In the genomic region with DNA sequence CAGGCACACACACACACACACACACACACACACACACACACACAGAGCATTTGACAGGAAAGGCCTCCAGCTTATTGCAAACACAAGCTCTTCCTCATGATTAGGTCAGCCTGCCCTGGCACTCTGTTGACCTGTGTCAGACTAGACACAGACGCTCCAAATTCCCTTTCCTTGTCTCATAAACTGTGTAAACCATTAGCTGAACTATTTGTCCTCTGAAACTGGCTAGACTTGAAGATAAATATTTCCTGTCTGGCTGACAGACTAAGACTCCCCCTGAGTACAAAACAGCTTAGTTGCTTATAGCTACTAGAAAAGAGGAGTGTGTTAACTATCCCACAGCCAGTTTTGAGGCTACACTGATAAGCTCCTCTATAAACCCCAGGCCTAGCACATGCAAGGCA, we compare ENCODE assay signal across 11 mouse cellular contexts. TPM values are rescaled to one million over a fixed set of nuclear protein-coding genes. Genes with fewer than 3 reads are reported as not detected.
DNase-seq lines count a peak whose midpoint lies in the region; ATAC-seq and TF ChIP-seq lines count a peak whose summit lies in the region.
"Had no signal": no experiment of that assay in that cellular context is flagged by ENCODE, and none has a peak within 500 bp of the region (broad histone marks: within the 10 kb centered on the region; RNA-seq: fewer than 3 reads in every experiment).

No protein-coding gene starts in this region.

- no peak overlapping the region for H3K4me3 ChIP-seq in heart, embryonic 10.5 days
- H3K4me3 ChIP-seq in embryonic fibroblast, embryonic 13.5 days (ENCODE audit: insufficient read depth, low read length), result no peak overlapping the region
- H3K4me3 ChIP-seq in kidney, embryonic 14.5 days (ENCODE audit: low read length), result no peak overlapping the region
- no peak overlapping the region for H3K4me3 ChIP-seq in limb, embryonic 10.5 days

- DNase-seq in heart, adult 11 months, result peak; percentile 90
- no peak for DNase-seq in heart, embryonic 10.5 days (ENCODE audit: low spot score)
- peak; percentile 77 for DNase-seq in lung, postnatal 25 days (ENCODE audit: low spot score)
- DNase-seq in layer of hippocampus, adult 11-12 months (ENCODE audit: low spot score), result no peak
- DNase-seq in limb, embryonic 10.5 days (ENCODE audit: low spot score), result no peak
- DNase-seq in frontal cortex, adult 2 months (ENCODE audit: extremely low spot score in 1 of 2, low spot score in 1 of 2), result no peak
- DNase-seq: cerebellum, adult 9-10 months; forebrain, postnatal 0 days had no signal

- no peak overlapping the region for H3K9ac ChIP-seq in kidney, embryonic 14.5 days (ENCODE audit: low read depth, low read length)
- H3K9ac ChIP-seq: forebrain, postnatal 0 days had no signal

- H3K4me2 ChIP-seq in kidney, embryonic 14.5 days (replicated peaks; ENCODE audit: low read depth, low read length), result no peak overlapping the region

- no peak for TF ChIP-seq POLR2A in embryonic fibroblast, embryonic 13.5 days (IDR thresholded peaks at IDR 0.05; ENCODE audit: low read depth, low read length)

- ATAC-seq in kidney, embryonic 14.5 days (ENCODE audit: low FRiP score, low TSS enrichment), result 0 out of 2 replicates have a peak, but pooled peaks have one; percentile 16
- ATAC-seq: forebrain, postnatal 0 days; hindbrain, embryonic 16.5 days had no signal

- no peak overlapping the region for H3K27ac ChIP-seq in heart, embryonic 10.5 days
- peak overlapping the region; percentile 82 for H3K27ac ChIP-seq in embryonic fibroblast, embryonic 13.5 days (ENCODE audit: insufficient read depth, low read length)
- H3K27ac ChIP-seq in kidney, embryonic 14.5 days (ENCODE audit: low read depth, low read length), result no peak overlapping the region
- no peak overlapping the region for H3K27ac ChIP-seq in limb, embryonic 10.5 days

- no peaks in the 10 kb centered on the region for H3K27me3 ChIP-seq in heart, embryonic 10.5 days (ENCODE audit: insufficient read depth, poor library complexity, severe bottlenecking)
- H3K27me3 ChIP-seq in kidney, embryonic 14.5 days (ENCODE audit: control insufficient read depth, insufficient read depth, low read length), result no peaks in the 10 kb centered on the region
- no peaks in the 10 kb centered on the region for H3K27me3 ChIP-seq in limb, embryonic 10.5 days (ENCODE audit: low read depth, poor library complexity, severe bottlenecking)

- no peaks in the 10 kb centered on the region for H3K9me3 ChIP-seq in heart, embryonic 10.5 days
- no peaks in the 10 kb centered on the region for H3K9me3 ChIP-seq in kidney, embryonic 14.5 days (ENCODE audit: control insufficient read depth, low read length)
- H3K9me3 ChIP-seq in limb, embryonic 10.5 days (replicated peaks), result no peaks in the 10 kb centered on the region

- H3K4me1 ChIP-seq in heart, embryonic 10.5 days, result peaks cover 9% of the 10 kb centered on the region; the same call in 1 of the 2 replicates
- no peaks in the 10 kb centered on the region; the same call in 1 of the 2 replicates for H3K4me1 ChIP-seq in embryonic fibroblast, embryonic 13.5 days (ENCODE audit: control insufficient read depth, insufficient read depth, low read length)
- no peaks in the 10 kb centered on the region for H3K4me1 ChIP-seq in kidney, embryonic 14.5 days (ENCODE audit: control insufficient read depth, insufficient read depth, low read length)
- H3K4me1 ChIP-seq in limb, embryonic 10.5 days, result peaks cover 11% of the 10 kb centered on the region; the same call in 1 of the 2 replicates

- no peak for TF ChIP-seq CTCF in embryonic fibroblast, embryonic 13.5 days (IDR thresholded peaks at IDR 0.05; ENCODE audit: borderline replicate concordance, insufficient read depth, low read length)

- WGBS in heart, embryonic 10.5 days, result 25% methylated on average over 1 of the region's 1 CpGs
- WGBS in kidney, embryonic 14.5 days, result 21% methylated on average over 1 of the region's 1 CpGs
- WGBS in limb, embryonic 10.5 days, result 16% methylated on average over 1 of the region's 1 CpGs

- no peaks in the 10 kb centered on the region for H3K36me3 ChIP-seq in heart, embryonic 10.5 days
- H3K36me3 ChIP-seq in kidney, embryonic 14.5 days (ENCODE audit: control insufficient read depth, insufficient read depth, low read length), result no peaks in the 10 kb centered on the region
- H3K36me3 ChIP-seq in limb, embryonic 10.5 days, result no peaks in the 10 kb centered on the region

RNA-seq across cellular contexts. Expression of a gene that starts 9.7 kb away (rescaled TPM):
- polyA plus RNA-seq in heart, embryonic 10.5 days (2016; fragmentation: Nextera tagmentation; extraction: Ambion mirVana), result 19.2 and 21.9 TPM in 2 replicates
- polyA plus RNA-seq in embryonic fibroblast, embryonic 13.5 days (2011; ENCODE audit: insufficient read length, low read depth, missing spikeins), result 17.8 and 22.8 TPM in 2 replicates
- 32.4 and 40.9 TPM in 2 replicates for polyA plus RNA-seq in kidney, embryonic 14.5 days (2014; fragmentation: Nextera tagmentation; extraction: Ambion mirVana)
- polyA plus RNA-seq in limb, embryonic 10.5 days (2016; fragmentation: Nextera tagmentation; extraction: Ambion mirVana), result 23.0 and 30.4 TPM in 2 replicates
- 10.9 and 11.0 TPM in 2 replicates for polyA plus RNA-seq in frontal cortex, adult 2 months (2012; rRNA removed)

RNA-seq across cellular contexts. Expression of a gene that starts 14.5 kb away (rescaled TPM):
- polyA plus RNA-seq in heart, embryonic 10.5 days (2016; fragmentation: Nextera tagmentation; extraction: Ambion mirVana), result 98.3 and 109 TPM in 2 replicates
- polyA plus RNA-seq in embryonic fibroblast, embryonic 13.5 days (2011; ENCODE audit: insufficient read length, low read depth, missing spikeins), result 229 and 302 TPM in 2 replicates
- polyA plus RNA-seq in kidney, embryonic 14.5 days (2014; fragmentation: Nextera tagmentation; extraction: Ambion mirVana), result 78.2 and 110 TPM in 2 replicates
- polyA plus RNA-seq in limb, embryonic 10.5 days (2016; fragmentation: Nextera tagmentation; extraction: Ambion mirVana), result 143 and 154 TPM in 2 replicates
- polyA plus RNA-seq in frontal cortex, adult 2 months (2012; rRNA removed), result 82.5 and 92.5 TPM in 2 replicates

RNA-seq across cellular contexts. Expression of a gene that starts 35.9 kb away (rescaled TPM):
- 30.5 and 36.7 TPM in 2 replicates for polyA plus RNA-seq in heart, embryonic 10.5 days (2016; fragmentation: Nextera tagmentation; extraction: Ambion mirVana)
- 317 and 343 TPM in 2 replicates for polyA plus RNA-seq in embryonic fibroblast, embryonic 13.5 days (2011; ENCODE audit: insufficient read length, low read depth, missing spikeins)
- polyA plus RNA-seq in kidney, embryonic 14.5 days (2014; fragmentation: Nextera tagmentation; extraction: Ambion mirVana), result 46.1 and 80.4 TPM in 2 replicates
- polyA plus RNA-seq in limb, embryonic 10.5 days (2016; fragmentation: Nextera tagmentation; extraction: Ambion mirVana), result 33.7 and 38.0 TPM in 2 replicates
- polyA plus RNA-seq in frontal cortex, adult 2 months (2012; rRNA removed), result 42.9 and 48.5 TPM in 2 replicates

Comparison
In these comparisons a context has a peak if more than half of its experiments do, and no peak if none do; other contexts are left out.
1. DNase-seq: peak in heart, adult 11 months (single experiment) and lung, postnatal 25 days (single experiment); none in heart, embryonic 10.5 days (single experiment), layer of hippocampus, adult 11-12 months (single experiment), limb, embryonic 10.5 days (single experiment) and frontal cortex, adult 2 months (0 of 2).